Mouse (Mus musculus): Measurements from ENCODE around the gene Fam210b. TPM values are rescaled to one million over a fixed set of nuclear protein-coding genes. Genes with fewer than 3 reads are reported as not detected.

Gene Fam210b
- polyA plus RNA-seq (2014; fragmentation: Illumina TruSeq; extraction: RNeasy Lipid Tissue Mini Kit (QIAGEN cat#74804); ENCODE audit: low read depth, low replicate concordance) = 29.0 TPM

DNA sequence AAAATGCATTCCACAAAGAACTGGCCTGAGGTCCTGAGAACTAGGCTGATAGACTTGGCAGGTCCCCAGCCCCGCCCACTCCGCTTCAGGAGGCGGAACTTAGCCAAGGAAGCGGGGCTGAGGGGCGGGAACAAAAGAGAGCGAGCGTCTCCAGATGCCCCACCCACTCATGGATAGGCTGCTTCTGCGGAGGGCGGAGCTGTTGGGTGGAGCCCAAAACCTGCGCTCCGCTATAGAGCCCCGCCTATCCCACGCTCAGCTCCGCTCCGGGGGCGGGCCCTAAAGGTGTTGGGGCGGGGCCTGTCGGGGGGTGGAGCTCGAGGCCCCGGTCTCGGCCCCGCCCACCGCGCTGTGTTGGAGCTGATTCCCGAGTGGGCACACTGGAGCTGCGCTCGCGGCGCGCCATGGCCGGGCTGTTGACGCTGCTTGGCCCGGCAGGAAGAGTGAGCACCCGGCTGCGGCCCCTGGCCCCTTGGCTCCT, at the start of gene Fam210b:
TSS of gene Fam210b (plus strand) at position 308 of the 481 bp plus-strand sequence.

GRCm38 (mm10) chr2:172370411-172371223, 25.3 kb downstream of the Fam210b start, which contains the start of the genes Aurka and Cstf1:
TSS of gene Aurka (minus strand) at chr2:172370535.
TSS of gene Cstf1 (plus strand) at chr2:172370681.

GRCm38 (mm10) chr2:172393391-172394051, 48.2 kb downstream of the Fam210b start, which contains the start of gene Cass4:
TSS of gene Cass4 (plus strand) at chr2:172393794.

Other genes starting within 250 kb of the Fam210b start
- not detected for gene Mc3r, start 97.1 kb upstream of the Fam210b start, polyA plus RNA-seq (2014; fragmentation: Illumina TruSeq; extraction: RNeasy Lipid Tissue Mini Kit (QIAGEN cat#74804); ENCODE audit: low read depth, low replicate concordance)
- 4.5 TPM for gene Aurka, start 25.0 kb downstream of the Fam210b start, polyA plus RNA-seq (2014; fragmentation: Illumina TruSeq; extraction: RNeasy Lipid Tissue Mini Kit (QIAGEN cat#74804); ENCODE audit: low read depth, low replicate concordance)
- 4.5 TPM for gene Cstf1, start 25.1 kb downstream of the Fam210b start, polyA plus RNA-seq (2014; fragmentation: Illumina TruSeq; extraction: RNeasy Lipid Tissue Mini Kit (QIAGEN cat#74804); ENCODE audit: low read depth, low replicate concordance)
- gene Cass4, start 48.2 kb downstream of the Fam210b start, polyA plus RNA-seq (2014; fragmentation: Illumina TruSeq; extraction: RNeasy Lipid Tissue Mini Kit (QIAGEN cat#74804); ENCODE audit: low read depth, low replicate concordance) = 0.54 TPM
- gene Rtf2, start 95.0 kb downstream of the Fam210b start, polyA plus RNA-seq (2014; fragmentation: Illumina TruSeq; extraction: RNeasy Lipid Tissue Mini Kit (QIAGEN cat#74804); ENCODE audit: low read depth, low replicate concordance) = 2.9 TPM
- not detected for gene Gcnt7, start 113.0 kb downstream of the Fam210b start, polyA plus RNA-seq (2014; fragmentation: Illumina TruSeq; extraction: RNeasy Lipid Tissue Mini Kit (QIAGEN cat#74804); ENCODE audit: low read depth, low replicate concordance)
- 0.76 TPM for gene Fam209, start 127.0 kb downstream of the Fam210b start, polyA plus RNA-seq (2014; fragmentation: Illumina TruSeq; extraction: RNeasy Lipid Tissue Mini Kit (QIAGEN cat#74804); ENCODE audit: low read depth, low replicate concordance)
- not detected for gene Tfap2c, start 204.0 kb downstream of the Fam210b start, polyA plus RNA-seq (2014; fragmentation: Illumina TruSeq; extraction: RNeasy Lipid Tissue Mini Kit (QIAGEN cat#74804); ENCODE audit: low read depth, low replicate concordance)

All from sigmoid colon, adult 10 weeks (tissue).